Mouse (Mus musculus): Measurements from ENCODE around the gene Ears2.
A peak's percentile ranks its signal among the peaks of the same experiment; 100 is the strongest.

The Ears2 gene

GRCm38 (mm10) chr7:122066945-122067516 lies at the start of gene Ears2, which contains the start of gene Ubfd1:
Gene Ears2, minus strand, starts transcription at chr7:122067263.
Gene Ubfd1, plus strand, starts transcription at chr7:122067175.
- peak; percentile 96 for DNase-seq (ENCODE audit: low read depth, low spot score)

GRCm38 (mm10) chr7:122108206-122108605 lies 41.1 kb upstream of the Ears2 start:
- no peak for DNase-seq (ENCODE audit: low read depth, low spot score)

GRCm38 (mm10) chr7:122101747-122102244 lies 34.7 kb upstream of the Ears2 start, which contains the start of gene Ndufab1:
Gene Ndufab1, minus strand, starts transcription at chr7:122101886.
- DNase-seq (ENCODE audit: low read depth, low spot score), result peak; percentile 93

- peak; percentile 55 for DNase-seq (ENCODE audit: low read depth, low spot score)
These were observed 34.1 kb upstream of the Ears2 start for GRCm38 (mm10) chr7:122101014-122101746.

- peak; percentile 78 for DNase-seq (ENCODE audit: low read depth, low spot score)
These were observed 32.2 kb upstream of the Ears2 start for GRCm38 (mm10) chr7:122099222-122099621.

GRCm38 (mm10) chr7:122098009-122098408 lies 30.9 kb upstream of the Ears2 start:
- no peak for DNase-seq (ENCODE audit: low read depth, low spot score)

- DNase-seq (ENCODE audit: low read depth, low spot score), result peak; percentile 21
These were observed 27.7 kb upstream of the Ears2 start for GRCm38 (mm10) chr7:122094564-122095330.

GRCm38 (mm10) chr7:122087195-122087982 lies 20.3 kb upstream of the Ears2 start:
- no peak for DNase-seq (ENCODE audit: low read depth, low spot score)

GRCm38 (mm10) chr7:122081071-122081470 lies 14.0 kb upstream of the Ears2 start:
- DNase-seq (ENCODE audit: low read depth, low spot score), result no peak

- DNase-seq (ENCODE audit: low read depth, low spot score), result no peak
These were observed 12.9 kb upstream of the Ears2 start for GRCm38 (mm10) chr7:122079798-122080554.

- no peak for DNase-seq (ENCODE audit: low read depth, low spot score)
These were observed 7.3 kb upstream of the Ears2 start for GRCm38 (mm10) chr7:122074374-122074773.

GRCm38 (mm10) chr7:122067517-122068381 lies 686 bp upstream of the Ears2 start:
- no peak for DNase-seq (ENCODE audit: low read depth, low spot score)

GRCm38 (mm10) chr7:122066102-122066944 lies 740 bp downstream of the Ears2 start:
- DNase-seq (ENCODE audit: low read depth, low spot score), result no peak

- DNase-seq (ENCODE audit: low read depth, low spot score), result peak; percentile 12
These were observed 1.4 kb downstream of the Ears2 start for GRCm38 (mm10) chr7:122065656-122066055.

GRCm38 (mm10) chr7:122056633-122057032 lies 10.4 kb downstream of the Ears2 start:
- DNase-seq (ENCODE audit: low read depth, low spot score), result no peak

- DNase-seq (ENCODE audit: low read depth, low spot score), result no peak
These were observed 16.2 kb downstream of the Ears2 start for GRCm38 (mm10) chr7:122050834-122051233.

GRCm38 (mm10) chr7:122048191-122048590 lies 18.9 kb downstream of the Ears2 start:
- no peak for DNase-seq (ENCODE audit: low read depth, low spot score)

- no peak for DNase-seq (ENCODE audit: low read depth, low spot score)
These were observed 20.2 kb downstream of the Ears2 start for GRCm38 (mm10) chr7:122046813-122047212.

- DNase-seq (ENCODE audit: low read depth, low spot score), result no peak
These were observed 21.4 kb downstream of the Ears2 start for GRCm38 (mm10) chr7:122045711-122046110.
